Mouse (Mus musculus) embryonic facial prominence, embryonic 14.5 days (tissue): ENCODE data around the gene Elovl2. TPM values are rescaled to one million over a fixed set of nuclear protein-coding genes. Genes with fewer than 3 reads are reported as not detected.

Experiments used
- ATAC-seq: fragments of 200-750 bp; cut with Nextera tagmentation; 2 replicates; pipeline ENCODE4 v1.8.0; 2017; ENCODE audit warnings: low read depth, moderate number of reproducible peaks, moderate TSS enrichment
- DNase-seq: peaks from one replicate; pipeline ENCODE4 v3.0.0-alpha.2; 2015; ENCODE audit warnings: low spot score
- H3K27ac ChIP-seq: fragments of 300-500 bp; sonication (generic); replicated peaks from 2 replicates; pipeline ENCODE4 v1.5.1; 2014; ENCODE audit warnings: low read depth, mild to moderate bottlenecking, low read length, moderate library complexity
- H3K27me3 ChIP-seq: fragments of 300-500 bp; sonication (generic); replicated peaks from 2 replicates; pipeline ENCODE4 v1.6.1; 2014; ENCODE audit warnings: low read length; ENCODE audit not compliant: control insufficient read depth, insufficient read depth
- H3K36me3 ChIP-seq: fragments of 300-500 bp; sonication (generic); 2 replicates; pipeline ENCODE4 v1.6.1; 2014; ENCODE audit warnings: low read length, mixed read lengths; ENCODE audit not compliant: control insufficient read depth, insufficient read depth
- H3K4me1 ChIP-seq: fragments of 300-500 bp; sonication (generic); 2 replicates; pipeline ENCODE4 v1.6.1; 2014; ENCODE audit warnings: antibody characterized with exemption, low read length; ENCODE audit not compliant: control insufficient read depth, insufficient read depth
- H3K4me2 ChIP-seq: fragments of 300-500 bp; sonication (generic); 2 replicates; pipeline ENCODE4 v1.6.1; 2014; ENCODE audit warnings: low read depth, mild to moderate bottlenecking, low read length, moderate library complexity, mixed read lengths
- H3K4me3 ChIP-seq: fragments of 300-500 bp; sonication (generic); 2 replicates; pipeline ENCODE4 v1.5.1; 2014; ENCODE audit warnings: low read depth, mild to moderate bottlenecking, low read length
- H3K9ac ChIP-seq: fragments of 300-500 bp; sonication (generic); 2 replicates; pipeline ENCODE4 v1.6.1; 2014; ENCODE audit warnings: low read depth, mild to moderate bottlenecking, low read length, moderate library complexity, mixed read lengths
- H3K9me3 ChIP-seq: fragments of 300-500 bp; sonication (generic); 2 replicates; pipeline ENCODE4 v1.6.1; 2016; ENCODE audit warnings: low read length; ENCODE audit not compliant: control insufficient read depth
- WGBS: fragments of 180-500 bp; shearing (Covaris S2); extraction: QIAGEN DNeasy Blood & Tissue Kit; methylation state at CpG from one replicate; pipeline ENCODE4 v1.1.7; 2014; 5-methylcytosine and 5-hydroxymethylcytosine counted together
- polyA plus RNA-seq: library from polyadenylated mRNA; unstranded; fragments of >200 nt; fragmentation: Nextera tagmentation; extraction: Ambion mirVana; gene quantifications from 2 replicates; pipeline ENCODE4 v1.2.1, GENCODE M21; 2014

Elovl2 gene
- polyA plus RNA-seq, 1 experiment from 2014 or later, result 2.8 TPM

- no peak overlapping the region for H3K9ac ChIP-seq
- 75% methylated on average over 10 of the region's 10 CpGs for WGBS
Observed at GRCm38 (mm10) chr13:41146271-41146670, 73.9 kb downstream of the Elovl2 start.

DNA sequence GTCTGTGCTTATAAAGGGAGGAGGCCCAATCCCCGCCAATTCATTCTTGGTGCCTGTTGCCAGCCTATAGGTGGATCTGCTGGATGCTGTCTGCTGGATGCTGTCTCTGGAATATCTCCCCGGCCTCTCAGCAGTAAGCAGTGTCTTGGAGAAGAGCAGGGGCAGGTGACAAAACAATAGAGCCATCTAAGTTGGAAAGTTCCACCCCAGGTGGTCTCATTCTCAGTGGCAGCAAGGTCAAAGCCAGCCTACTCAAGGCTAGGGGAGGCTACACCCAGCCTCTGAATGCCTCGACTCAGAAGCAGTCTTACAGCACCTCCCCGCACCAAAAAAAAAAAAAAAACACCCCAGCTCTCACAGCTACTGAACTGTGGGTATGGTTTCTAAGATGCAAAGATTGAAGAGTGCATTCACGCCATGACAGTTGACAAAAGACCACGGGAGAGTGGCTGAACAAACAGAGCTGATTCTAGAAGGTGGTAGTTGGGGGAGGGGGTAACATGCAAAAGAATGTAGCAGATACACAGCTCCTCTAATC lies 74.7 kb downstream of the Elovl2 start:
- ATAC-seq (no peak), DNase-seq (no peak)
- H3K27ac ChIP-seq, result no peak overlapping the region
- H3K4me3 ChIP-seq, result no peak overlapping the region
- H3K4me2 ChIP-seq, result no peak overlapping the region
- H3K9ac ChIP-seq, result no peak overlapping the region
- H3K27me3 ChIP-seq, result no peaks in the 10 kb centered on the region
- no peaks in the 10 kb centered on the region for H3K4me1 ChIP-seq
- 70% methylated on average over 6 of the region's 6 CpGs for WGBS
- H3K36me3 ChIP-seq, result no peaks in the 10 kb centered on the region
- H3K9me3 ChIP-seq, result no peaks in the 10 kb centered on the region

More at GRCm38 (mm10) chr13:41146271-41146670, 73.9 kb downstream of the Elovl2 start:
- ATAC-seq (no peak), DNase-seq (peak; percentile 26)
- H3K9me3 ChIP-seq, result no peaks in the 10 kb centered on the region
- H3K4me2 ChIP-seq, result no peak overlapping the region
- no peak overlapping the region for H3K27ac ChIP-seq
- no peaks in the 10 kb centered on the region for H3K4me1 ChIP-seq
- no peaks in the 10 kb centered on the region for H3K36me3 ChIP-seq
- H3K4me3 ChIP-seq, result no peak overlapping the region
- no peaks in the 10 kb centered on the region for H3K27me3 ChIP-seq

DNA sequence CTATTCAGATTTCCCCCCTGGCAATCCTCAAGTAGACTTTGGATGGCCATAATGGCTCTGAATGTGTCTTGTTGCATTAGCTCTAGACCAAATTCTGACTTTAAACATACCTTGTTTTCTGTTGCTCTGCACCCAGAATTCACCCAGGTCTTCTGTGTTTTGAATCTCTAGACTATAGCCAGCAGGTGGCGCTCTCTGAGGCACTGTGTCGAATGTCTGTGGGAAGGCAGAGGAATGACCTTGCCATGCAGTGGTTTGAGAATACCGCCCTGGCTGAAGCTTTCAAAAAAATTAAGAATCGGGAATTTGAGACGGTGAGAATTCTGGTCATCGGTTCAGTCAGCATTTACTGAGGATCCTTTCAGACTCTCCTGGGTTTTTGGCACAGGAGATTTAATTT lies 85.3 kb downstream of the Elovl2 start:
- H3K27ac ChIP-seq, result no peak overlapping the region
- DNase-seq, result peak; percentile 77
- WGBS, result 4% methylated on average over 6 of the region's 6 CpGs
- H3K4me3 ChIP-seq, result no peak overlapping the region
- no peaks in the 10 kb centered on the region for H3K36me3 ChIP-seq
- no peaks in the 10 kb centered on the region for H3K4me1 ChIP-seq
- H3K4me2 ChIP-seq, result no peak overlapping the region
- H3K27me3 ChIP-seq, result no peaks in the 10 kb centered on the region
- H3K9me3 ChIP-seq, result no peaks in the 10 kb centered on the region
- ATAC-seq, result no peak
- no peak overlapping the region for H3K9ac ChIP-seq

Other genes starting within 250 kb of the Elovl2 start
- 58.6 and 58.7 TPM in 2 replicates for gene Pak1ip1, start 219.4 kb downstream of the Elovl2 start, polyA plus RNA-seq
- 216 and 223 TPM in 2 replicates for gene Tmem14c, start 204.1 kb downstream of the Elovl2 start, polyA plus RNA-seq
- gene Mak, start 140.7 kb downstream of the Elovl2 start, polyA plus RNA-seq, result 1.5 and 2.9 TPM in 2 replicates
- 0.08 TPM in 2 replicates for gene Gcm2, start 109.4 kb downstream of the Elovl2 start, polyA plus RNA-seq
- 0.08 TPM in 1 of 2 replicates, not detected in the other for gene Sycp2l, start 106.1 kb downstream of the Elovl2 start, polyA plus RNA-seq
- gene Smim13, start 29.4 kb upstream of the Elovl2 start, polyA plus RNA-seq, result 16.2 and 19.8 TPM in 2 replicates
- gene Gm17364, start 53.6 kb upstream of the Elovl2 start, polyA plus RNA-seq, result not detected in 2 replicates